Mouse (Mus musculus) limb, embryonic 11.5 days (tissue): ENCODE measurements at regions not wholly inside any gene's neighbourhood (a gene's known extent, or its start where the extent isn't known, plus 50 kb on each side); places are given as distances from the start of the nearest gene placed in this dataset.

ENCODE experiments used
- ATAC-seq: fragments of 200-750 bp; cut with Nextera tagmentation; 2 replicates; pipeline ENCODE4 v1.8.0; 2017; ENCODE audit warnings: low read depth; ENCODE audit not compliant: insufficient number of reproducible peaks, low FRiP score, low TSS enrichment
- DNase-seq: peaks from one replicate; pipeline ENCODE4 v3.0.0-alpha.2; 2015; ENCODE audit warnings: low spot score
- H3K27ac ChIP-seq: fragments of 300-500 bp; sonication (generic); replicated peaks from 2 replicates; pipeline ENCODE4 v1.5.1; 2014; ENCODE audit warnings: low read depth, mild to moderate bottlenecking, low read length
- H3K27me3 ChIP-seq: fragments of 300-500 bp; sonication (generic); 2 replicates; pipeline ENCODE4 v1.6.1; 2014; ENCODE audit warnings: mild to moderate bottlenecking, low read length, mixed read lengths; ENCODE audit not compliant: control insufficient read depth, insufficient read depth
- H3K36me3 ChIP-seq: fragments of 300-500 bp; sonication (generic); 2 replicates; pipeline ENCODE4 v1.6.1; 2014; ENCODE audit warnings: mild to moderate bottlenecking, low read length, moderate library complexity, mixed read lengths; ENCODE audit not compliant: control insufficient read depth, insufficient read depth
- H3K4me1 ChIP-seq: fragments of 300-500 bp; sonication (generic); 2 replicates; pipeline ENCODE4 v1.6.1; 2014; ENCODE audit warnings: low read length, mixed read lengths; ENCODE audit not compliant: control insufficient read depth, insufficient read depth
- H3K4me2 ChIP-seq: fragments of 300-500 bp; sonication (generic); 2 replicates; pipeline ENCODE4 v1.6.1; 2014; ENCODE audit warnings: low read depth, mild to moderate bottlenecking, moderate library complexity; ENCODE audit not compliant: severe bottlenecking
- H3K4me3 ChIP-seq: fragments of 300-500 bp; sonication (generic); 2 replicates; pipeline ENCODE4 v1.5.1; 2014; ENCODE audit warnings: low read depth, low read length
- H3K9ac ChIP-seq: fragments of 300-500 bp; sonication (generic); 2 replicates; pipeline ENCODE4 v1.6.1; 2014; ENCODE audit warnings: mild to moderate bottlenecking, low read length
- H3K9me3 ChIP-seq: fragments of 300-500 bp; sonication (generic); 2 replicates; pipeline ENCODE4 v1.6.1; 2016; ENCODE audit warnings: low read length; ENCODE audit not compliant: control insufficient read depth
- WGBS: fragments of 180-500 bp; shearing (Covaris S2); extraction: QIAGEN DNeasy Blood & Tissue Kit; methylation state at CpG from one replicate; pipeline ENCODE4 v1.1.7; 2014; 5-methylcytosine and 5-hydroxymethylcytosine counted together

GRCm38 (mm10) chr12:96235996-96236525 is 544.0 kb downstream of the Flrt2 start:
- H3K4me1 ChIP-seq = no peaks in the 10 kb centered on the region
- 70% methylated on average over 3 of the region's 3 CpGs for WGBS
- no peak overlapping the region for H3K27ac ChIP-seq
- no peak overlapping the region for H3K4me3 ChIP-seq
- H3K9ac ChIP-seq = no peak overlapping the region
- DNase-seq (no peak), ATAC-seq (no peak)
- H3K27me3 ChIP-seq = no peaks in the 10 kb centered on the region
- no peaks in the 10 kb centered on the region for H3K36me3 ChIP-seq
- no peaks in the 10 kb centered on the region for H3K9me3 ChIP-seq
- no peak overlapping the region for H3K4me2 ChIP-seq

GRCm38 (mm10) chr12:96239642-96240041 is 547.6 kb downstream of the Flrt2 start:
- WGBS = 84% methylated on average over 2 of the region's 2 CpGs
- Histone ChIP-seq H3K27ac (no peak overlapping the region), H3K4me3 (no peak overlapping the region), H3K9me3 (no peaks in the 10 kb centered on the region), H3K4me2 (no peak overlapping the region), H3K4me1 (no peaks in the 10 kb centered on the region), H3K27me3 (no peaks in the 10 kb centered on the region), H3K36me3 (no peaks in the 10 kb centered on the region), H3K9ac (no peak overlapping the region)
- DNase-seq = no peak
- ATAC-seq = no peak

GRCm38 (mm10) chr12:96261978-96262377 is 570.0 kb downstream of the Flrt2 start:
- 71% methylated on average over 4 of the region's 4 CpGs for WGBS
- no peak for DNase-seq
- no peak overlapping the region for H3K9ac ChIP-seq
- no peaks in the 10 kb centered on the region for H3K9me3 ChIP-seq
- H3K4me3 ChIP-seq = no peak overlapping the region
- H3K27ac ChIP-seq = no peak overlapping the region
- no peaks in the 10 kb centered on the region for H3K4me1 ChIP-seq
- ATAC-seq = no peak
- H3K4me2 ChIP-seq = no peak overlapping the region
- H3K27me3 ChIP-seq = no peaks in the 10 kb centered on the region
- no peaks in the 10 kb centered on the region for H3K36me3 ChIP-seq

- no peak for DNase-seq
Observed at GRCm38 (mm10) chr12:96275894-96276293, 583.9 kb downstream of the Flrt2 start.

GRCm38 (mm10) chr12:96311137-96311536 is 619.1 kb downstream of the Flrt2 start:
- Histone ChIP-seq H3K4me1 (no peaks in the 10 kb centered on the region), H3K4me3 (no peak overlapping the region), H3K27ac (no peak overlapping the region), H3K9me3 (no peaks in the 10 kb centered on the region), H3K9ac (no peak overlapping the region), H3K27me3 (no peaks in the 10 kb centered on the region), H3K36me3 (no peaks in the 10 kb centered on the region), H3K4me2 (no peak overlapping the region)
- 3% methylated on average over 2 of the region's 2 CpGs for WGBS
- ATAC-seq = no peak
- DNase-seq = peak; percentile 74

More at GRCm38 (mm10) chr12:96275894-96276293, 583.9 kb downstream of the Flrt2 start:
- Histone ChIP-seq H3K9me3 (no peaks in the 10 kb centered on the region), H3K4me3 (no peak overlapping the region), H3K4me1 (no peaks in the 10 kb centered on the region), H3K27me3 (no peaks in the 10 kb centered on the region), H3K9ac (no peak overlapping the region), H3K27ac (no peak overlapping the region), H3K36me3 (no peaks in the 10 kb centered on the region), H3K4me2 (no peak overlapping the region)
- no peak for ATAC-seq

GRCm38 (mm10) chr12:96323061-96323786 is 631.2 kb downstream of the Flrt2 start:
- ATAC-seq = no peak
- no peaks in the 10 kb centered on the region for H3K9me3 ChIP-seq
- H3K27ac ChIP-seq = no peak overlapping the region
- no peaks in the 10 kb centered on the region for H3K36me3 ChIP-seq
- H3K4me2 ChIP-seq = no peak overlapping the region
- no peak overlapping the region for H3K9ac ChIP-seq
- no peak overlapping the region for H3K4me3 ChIP-seq
- H3K27me3 ChIP-seq = no peaks in the 10 kb centered on the region
- DNase-seq = no peak
- H3K4me1 ChIP-seq = no peaks in the 10 kb centered on the region
- 91% methylated on average over 10 of the region's 10 CpGs for WGBS

GRCm38 (mm10) chr12:96351143-96351542 is 659.1 kb downstream of the Flrt2 start:
- peaks cover 3% of the 10 kb centered on the region; the same call in 1 of the 2 replicates for H3K4me1 ChIP-seq
- no peak for ATAC-seq
- no peaks in the 10 kb centered on the region for H3K36me3 ChIP-seq
- no peaks in the 10 kb centered on the region for H3K9me3 ChIP-seq
- 56% methylated on average over 3 of the region's 3 CpGs for WGBS
- no peak overlapping the region for H3K9ac ChIP-seq
- H3K4me3 ChIP-seq = no peak overlapping the region
- H3K27ac ChIP-seq = no peak overlapping the region
- H3K27me3 ChIP-seq = no peaks in the 10 kb centered on the region
- no peak for DNase-seq
- H3K4me2 ChIP-seq = no peak overlapping the region

- WGBS = 78% methylated on average over 3 of the region's 3 CpGs
- no peak for DNase-seq
- Histone ChIP-seq H3K36me3 (no peaks in the 10 kb centered on the region), H3K9me3 (no peaks in the 10 kb centered on the region), H3K4me2 (no peak overlapping the region), H3K4me1 (no peaks in the 10 kb centered on the region), H3K9ac (no peak overlapping the region), H3K4me3 (no peak overlapping the region), H3K27ac (no peak overlapping the region), H3K27me3 (no peaks in the 10 kb centered on the region)
- ATAC-seq = no peak
Observed at GRCm38 (mm10) chr12:96378924-96379323, 686.9 kb downstream of the Flrt2 start.

GRCm38 (mm10) chr12:96419104-96419503 is 727.1 kb downstream of the Flrt2 start:
- Histone ChIP-seq H3K4me2 (no peak overlapping the region), H3K27me3 (no peaks in the 10 kb centered on the region), H3K4me3 (no peak overlapping the region), H3K9me3 (no peaks in the 10 kb centered on the region), H3K4me1 (no peaks in the 10 kb centered on the region), H3K27ac (no peak overlapping the region), H3K36me3 (no peaks in the 10 kb centered on the region), H3K9ac (no peak overlapping the region)
- ATAC-seq (no peak), DNase-seq (no peak)
- WGBS = 62% methylated on average over 3 of the region's 3 CpGs
